Mouse (Mus musculus): Measurements from ENCODE around the gene AC141477.1. TPM values are rescaled to one million over a fixed set of nuclear protein-coding genes. Genes with fewer than 3 reads are reported as not detected.

The AC141477.1 gene
- polyA plus RNA-seq, 1 experiment from 2014 or later, result not detected

- TF ChIP-seq CTCF (IDR thresholded peaks at IDR 0.05; ENCODE audit: low read depth), result peak; percentile 69
- H3K4me3 ChIP-seq (ENCODE audit: low read depth, low read length), result peak within 1 kb of the TSS; percentile 90
- peak within 1 kb of the TSS; percentile 81 for H3K9ac ChIP-seq (ENCODE audit: low read depth, low read length)
- no peaks in the 10 kb centered on the region for H3K9me3 ChIP-seq (ENCODE audit: control insufficient read depth)
- H3K36me3 ChIP-seq (ENCODE audit: control insufficient read depth, insufficient read depth), result peaks cover 33% of the 10 kb centered on the region
- ATAC-seq, result peak; percentile 91
- H3K4me1 ChIP-seq (replicated peaks; ENCODE audit: control insufficient read depth, insufficient read depth, low read length), result no peaks in the 10 kb centered on the region
- H3K27me3 ChIP-seq (replicated peaks; ENCODE audit: control insufficient read depth, insufficient read depth, low read length), result no peaks in the 10 kb centered on the region
- peak within 1 kb of the TSS; percentile 65 for H3K4me2 ChIP-seq (replicated peaks; ENCODE audit: low read depth)
- 1% methylated on average over 55 of the region's 55 CpGs for WGBS
- peak within 1 kb of the TSS; percentile 70 for H3K27ac ChIP-seq (ENCODE audit: low read depth, low read length)
These were observed 28.2 kb upstream of the AC141477.1 start, which contains the start of the genes Mcm3ap and Ybey for GRCm38 (mm10) chr10:76468203-76469162. Gene Mcm3ap (plus strand): TSS chr10:76468927. Gene Ybey (minus strand): TSS chr10:76469114.

GRCm38 (mm10) chr10:76462721-76463120 lies 22.5 kb upstream of the AC141477.1 start:
- no peaks in the 10 kb centered on the region for H3K36me3 ChIP-seq (ENCODE audit: control insufficient read depth, insufficient read depth)
- 88% methylated on average over 6 of the region's 6 CpGs for WGBS
- no peak overlapping the region for H3K4me3 ChIP-seq (ENCODE audit: low read depth, low read length)
- no peaks in the 10 kb centered on the region for H3K27me3 ChIP-seq (replicated peaks; ENCODE audit: control insufficient read depth, insufficient read depth, low read length)
- ATAC-seq, result no peak
- no peak for TF ChIP-seq CTCF (IDR thresholded peaks at IDR 0.05; ENCODE audit: low read depth)
- H3K9ac ChIP-seq (ENCODE audit: low read depth, low read length), result no peak overlapping the region
- H3K27ac ChIP-seq (ENCODE audit: low read depth, low read length), result no peak overlapping the region
- no peak overlapping the region for H3K4me2 ChIP-seq (replicated peaks; ENCODE audit: low read depth)
- H3K4me1 ChIP-seq (replicated peaks; ENCODE audit: control insufficient read depth, insufficient read depth, low read length), result no peaks in the 10 kb centered on the region
- H3K9me3 ChIP-seq (ENCODE audit: control insufficient read depth), result no peaks in the 10 kb centered on the region

GRCm38 (mm10) chr10:76462312-76462711 lies 22.1 kb upstream of the AC141477.1 start:
- 95% methylated on average over 7 of the region's 7 CpGs for WGBS
- H3K27ac ChIP-seq (ENCODE audit: low read depth, low read length), result no peak overlapping the region
- no peak for ATAC-seq
- no peak overlapping the region for H3K9ac ChIP-seq (ENCODE audit: low read depth, low read length)
- no peak overlapping the region for H3K4me3 ChIP-seq (ENCODE audit: low read depth, low read length)
- no peaks in the 10 kb centered on the region for H3K27me3 ChIP-seq (replicated peaks; ENCODE audit: control insufficient read depth, insufficient read depth, low read length)
- H3K36me3 ChIP-seq (ENCODE audit: control insufficient read depth, insufficient read depth), result no peaks in the 10 kb centered on the region
- H3K4me1 ChIP-seq (replicated peaks; ENCODE audit: control insufficient read depth, insufficient read depth, low read length), result no peaks in the 10 kb centered on the region
- no peaks in the 10 kb centered on the region for H3K9me3 ChIP-seq (ENCODE audit: control insufficient read depth)
- H3K4me2 ChIP-seq (replicated peaks; ENCODE audit: low read depth), result no peak overlapping the region
- TF ChIP-seq CTCF (IDR thresholded peaks at IDR 0.05; ENCODE audit: low read depth), result no peak

DNA sequence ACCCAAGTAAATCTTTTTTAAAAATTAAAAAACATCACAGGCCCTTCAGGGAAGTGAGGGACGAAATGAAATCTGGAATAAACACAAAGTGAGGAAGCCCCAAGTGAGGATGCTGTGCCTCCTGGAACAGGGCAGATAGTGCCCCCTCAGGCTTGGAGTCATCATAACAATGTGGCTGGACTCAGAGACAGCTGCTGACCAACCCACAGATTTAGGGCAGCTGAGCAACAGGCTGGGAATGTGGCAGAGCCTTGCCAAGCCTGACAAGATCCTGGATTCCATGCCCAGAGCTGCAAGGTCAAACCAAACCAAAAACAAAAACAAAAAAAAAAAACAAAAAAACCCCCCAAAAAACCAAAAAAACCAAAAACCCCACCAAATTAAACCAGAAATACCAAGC lies 21.0 kb upstream of the AC141477.1 start:
- no peaks in the 10 kb centered on the region for H3K9me3 ChIP-seq (ENCODE audit: control insufficient read depth)
- ATAC-seq, result no peak
- H3K9ac ChIP-seq (ENCODE audit: low read depth, low read length), result no peak overlapping the region
- no peaks in the 10 kb centered on the region for H3K4me1 ChIP-seq (replicated peaks; ENCODE audit: control insufficient read depth, insufficient read depth, low read length)
- H3K36me3 ChIP-seq (ENCODE audit: control insufficient read depth, insufficient read depth), result no peaks in the 10 kb centered on the region
- H3K27ac ChIP-seq (ENCODE audit: low read depth, low read length), result no peak overlapping the region
- no peaks in the 10 kb centered on the region for H3K27me3 ChIP-seq (replicated peaks; ENCODE audit: control insufficient read depth, insufficient read depth, low read length)
- TF ChIP-seq CTCF (IDR thresholded peaks at IDR 0.05; ENCODE audit: low read depth), result no peak
- no peak overlapping the region for H3K4me3 ChIP-seq (ENCODE audit: low read depth, low read length)
- H3K4me2 ChIP-seq (replicated peaks; ENCODE audit: low read depth), result no peak overlapping the region
- WGBS, result 88% methylated on average over 1 of the region's 1 CpGs

DNA sequence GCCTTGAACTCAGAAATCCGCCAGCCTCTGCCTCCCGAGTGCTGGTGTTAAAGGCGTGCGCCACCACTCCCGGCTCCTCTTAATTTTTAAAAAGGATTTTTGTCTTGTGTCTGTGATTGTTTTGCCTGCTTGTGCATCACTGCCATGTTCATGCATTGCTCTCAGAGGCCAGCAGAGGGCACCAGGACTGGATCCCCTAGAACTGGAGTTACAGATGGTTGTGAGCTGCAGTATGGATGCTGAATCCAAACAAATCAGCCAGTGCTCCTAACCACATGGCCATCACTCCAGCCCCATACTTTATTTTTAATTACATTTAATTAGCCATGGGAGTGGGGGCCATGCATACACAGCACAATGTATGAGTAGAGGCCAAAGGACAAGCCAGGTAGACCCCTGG lies 15.0 kb upstream of the AC141477.1 start:
- no peak for ATAC-seq
- H3K36me3 ChIP-seq (ENCODE audit: control insufficient read depth, insufficient read depth), result no peaks in the 10 kb centered on the region
- no peaks in the 10 kb centered on the region for H3K27me3 ChIP-seq (replicated peaks; ENCODE audit: control insufficient read depth, insufficient read depth, low read length)
- H3K27ac ChIP-seq (ENCODE audit: low read depth, low read length), result no peak overlapping the region
- no peaks in the 10 kb centered on the region for H3K4me1 ChIP-seq (replicated peaks; ENCODE audit: control insufficient read depth, insufficient read depth, low read length)
- H3K9me3 ChIP-seq (ENCODE audit: control insufficient read depth), result no peaks in the 10 kb centered on the region
- no peak overlapping the region for H3K9ac ChIP-seq (ENCODE audit: low read depth, low read length)
- no peak overlapping the region for H3K4me3 ChIP-seq (ENCODE audit: low read depth, low read length)
- no peak overlapping the region for H3K4me2 ChIP-seq (replicated peaks; ENCODE audit: low read depth)
- WGBS, result 40% methylated on average over 5 of the region's 5 CpGs
- peak; percentile 82 for TF ChIP-seq CTCF (IDR thresholded peaks at IDR 0.05; ENCODE audit: low read depth)

DNA sequence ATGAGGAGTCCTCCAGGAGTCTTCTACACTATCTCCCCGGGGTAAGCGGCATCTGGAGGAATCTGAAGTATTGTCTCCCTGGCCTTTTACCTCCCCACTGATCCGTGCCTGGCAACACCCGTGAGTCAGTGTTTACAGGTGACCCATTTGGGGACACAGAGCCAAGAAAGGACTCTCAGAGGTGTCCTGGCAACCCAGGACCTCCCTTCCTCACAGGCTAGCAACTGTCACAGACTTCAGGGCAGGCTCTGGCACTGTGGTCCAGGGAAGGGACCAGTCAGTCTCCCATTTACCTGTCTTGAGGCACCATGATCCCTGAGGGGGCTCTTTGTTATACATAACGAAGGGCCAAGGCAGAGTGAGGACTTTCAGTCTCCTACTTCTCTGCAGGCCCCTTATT lies 8.6 kb upstream of the AC141477.1 start, which contains the start of gene 2610028H24Rik:
2610028H24Rik (plus strand) TSS at position 231 of the 400 bp plus-strand sequence.
- TF ChIP-seq CTCF (IDR thresholded peaks at IDR 0.05; ENCODE audit: low read depth), result no peak
- no peak for ATAC-seq
- Histone ChIP-seq H3K36me3 (ENCODE audit: control insufficient read depth, insufficient read depth) (no peaks in the 10 kb centered on the region), H3K27me3 (replicated peaks; ENCODE audit: control insufficient read depth, insufficient read depth, low read length) (no peaks in the 10 kb centered on the region), H3K4me1 (replicated peaks; ENCODE audit: control insufficient read depth, insufficient read depth, low read length) (peaks cover under 1% of the 10 kb centered on the region; the same call in 1 of the 2 replicates), H3K4me2 (replicated peaks; ENCODE audit: low read depth) (no peak within 1 kb of the TSS), H3K9ac (ENCODE audit: low read depth, low read length) (no peak within 1 kb of the TSS), H3K4me3 (ENCODE audit: low read depth, low read length) (no peak within 1 kb of the TSS), H3K9me3 (ENCODE audit: control insufficient read depth) (no peaks in the 10 kb centered on the region), H3K27ac (ENCODE audit: low read depth, low read length) (no peak within 1 kb of the TSS)
- 59% methylated on average over 5 of the region's 5 CpGs for WGBS
